Mouse (Mus musculus) embryonic stem cell, embryonic (primary cell): ENCODE measurements around the gene Zzz3.

Experiments
- CTCF ChIA-PET, 4 experiments: fragments of 300-600 bp in 2 of 4; fragments of 350-600 bp in 2 of 4; sonication (Branson Sonifier 250); formaldehyde crosslinking; loops; one replicate each; lab custom pipeline; 2022; ENCODE audit warnings: inconsistent platforms in 2 of 4; lab: Charles Lee
- POLR2A ChIA-PET, 4 experiments: fragments of 300-600 bp in 2 of 4; fragments of 350-600 bp in 2 of 4; sonication (Branson Sonifier 250); formaldehyde crosslinking; loops; one replicate each; lab custom pipeline; 2022; ENCODE audit warnings: antibody characterized with exemption in 4 of 4, inconsistent platforms in 1 of 4; lab: Charles Lee

Gene Zzz3

DNA sequence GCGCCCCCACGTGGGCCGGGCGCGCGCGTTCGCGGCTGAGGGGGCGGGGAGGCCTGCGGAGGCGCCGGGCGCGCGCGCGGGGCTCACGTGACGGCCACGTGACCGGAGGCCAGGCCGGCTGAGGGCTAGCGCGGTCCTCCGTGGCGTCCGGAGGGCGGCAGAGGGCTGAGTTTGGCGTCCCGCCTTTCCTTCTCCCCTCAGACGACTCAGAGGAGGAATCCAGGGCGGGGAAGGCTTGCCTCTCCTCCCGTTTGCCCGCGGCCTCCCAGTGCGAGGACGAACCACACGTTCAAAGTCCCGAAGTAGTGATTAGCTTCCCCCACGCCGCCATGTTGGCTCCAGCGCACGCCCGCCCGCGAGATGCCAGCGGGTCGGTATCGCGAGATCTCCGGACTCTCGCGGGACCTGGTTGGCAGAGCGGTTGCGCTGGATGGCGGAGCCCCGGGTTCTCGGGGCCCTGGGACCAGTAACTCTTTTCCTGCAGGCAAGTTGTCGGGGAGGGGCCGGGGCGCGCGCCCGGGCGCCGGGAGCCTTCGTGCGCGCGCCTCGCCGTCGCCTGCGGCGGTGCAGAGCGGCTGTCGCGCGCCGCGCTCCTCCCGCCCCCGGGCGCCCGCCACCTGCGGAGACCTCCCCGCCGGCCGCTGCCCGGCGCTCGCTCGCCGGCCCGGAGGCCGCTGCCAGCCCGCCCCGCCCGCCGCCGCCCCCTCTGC is 1.2 kb downstream of the Zzz3 start:
- POLR2A ChIA-PET, result interaction anchor here (0.6 to 18.3 kb wide), 62 partner anchors 10 to 1516 kb away, joined by 3 to 178 read pairs (median 4); partner anchors contain the start of genes Usp33 (in 2 of the 4), Dnajb4 (in 1 of the 4), Fubp1 (in 1 of the 4) and Gipc2 (in 1 of the 4)
- CTCF ChIA-PET, result interaction anchor here in 3 of 4 experiments (0.9 to 2.4 kb wide), 8 partner anchors 8 to 88 kb away, joined by 3 to 21 read pairs (median 4); no protein-coding TSS in a partner anchor

DNA sequence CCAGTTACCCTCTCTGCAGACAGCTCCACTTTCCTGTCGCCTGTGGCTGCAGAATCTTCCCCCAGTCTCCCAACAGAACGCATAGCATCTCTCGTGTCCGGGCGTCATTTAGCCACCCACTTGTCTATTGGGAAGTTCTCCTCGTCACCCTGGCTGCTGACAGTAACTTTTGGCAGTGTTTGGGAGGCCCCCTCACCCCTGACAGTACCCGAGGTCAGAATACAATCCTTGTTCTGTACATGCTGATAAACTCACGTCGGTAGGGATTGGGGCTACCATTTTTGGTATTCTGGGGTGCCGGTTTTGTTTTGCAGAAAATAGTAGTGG is 1.7 kb downstream of the Zzz3 start:
- CTCF ChIA-PET, result interaction anchor here in 2 of 4 experiments (1.1 to 2.4 kb wide), 4 partner anchors 8 to 77 kb away, joined by 3 to 21 read pairs (median 4); no protein-coding TSS in a partner anchor
- POLR2A ChIA-PET, result interaction anchor here (0.6 to 18.3 kb wide), 51 partner anchors 9 to 531 kb away, joined by 3 to 178 read pairs (median 4); partner anchors contain the start of genes Usp33 (in 2 of the 4), Dnajb4 (in 1 of the 4), Fubp1 (in 1 of the 4) and Gipc2 (in 1 of the 4)

- ChIA-PET POLR2A (interaction anchor here (0.9 to 18.3 kb wide), 23 partner anchors 9 to 531 kb away, joined by 3 to 178 read pairs (median 8); no protein-coding TSS in a partner anchor), CTCF (no interaction called here)
Measured at GRCm38 (mm10) chr3:152397335-152397940, 2.2 kb downstream of the Zzz3 start.

- CTCF ChIA-PET, result interaction anchor here in 2 of 4 experiments (0.5 to 0.8 kb wide), 3 partner anchors 74 to 361 kb away, joined by 3 to 7 read pairs (median 3); no protein-coding TSS in a partner anchor
- POLR2A ChIA-PET, result interaction anchor here in 2 of 4 experiments (1.0 to 18.3 kb wide), 10 partner anchors 7 to 79 kb away, joined by 3 to 178 read pairs (median 4); partner anchors contain the start of gene Miga1 (in 1 of the 2)
Measured at GRCm38 (mm10) chr3:152400441-152400840, 5.2 kb downstream of the Zzz3 start.

DNA sequence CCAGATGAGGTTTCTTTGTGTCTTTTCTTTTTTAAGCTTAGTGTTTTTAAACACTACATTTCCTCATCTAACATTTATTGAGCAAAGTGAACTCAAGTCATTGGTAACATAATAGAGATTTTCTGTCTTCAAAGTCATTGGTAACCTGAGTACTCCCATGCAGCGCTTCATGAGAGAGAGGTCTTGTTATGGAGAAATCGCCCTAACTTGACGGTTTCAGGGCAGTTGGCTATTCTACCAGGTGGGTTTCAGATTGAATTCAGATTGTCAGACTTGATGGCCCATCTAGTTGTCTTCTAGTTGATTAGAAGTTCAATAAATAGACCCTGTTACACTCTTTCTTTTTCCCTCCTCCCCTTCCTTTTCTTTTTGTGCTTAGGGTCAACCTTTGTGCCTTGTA is 5.6 kb downstream of the Zzz3 start:
- ChIA-PET CTCF (interaction anchor here in 2 of 4 experiments (0.6 to 0.8 kb wide), 2 partner anchors 74 to 289 kb away, joined by 3 to 7 read pairs; no protein-coding TSS in a partner anchor), POLR2A (interaction anchor here in 2 of 4 experiments (1.0 to 18.3 kb wide), 10 partner anchors 7 to 80 kb away, joined by 3 to 178 read pairs (median 4); partner anchors contain the start of gene Miga1 (in 1 of the 2))

DNA sequence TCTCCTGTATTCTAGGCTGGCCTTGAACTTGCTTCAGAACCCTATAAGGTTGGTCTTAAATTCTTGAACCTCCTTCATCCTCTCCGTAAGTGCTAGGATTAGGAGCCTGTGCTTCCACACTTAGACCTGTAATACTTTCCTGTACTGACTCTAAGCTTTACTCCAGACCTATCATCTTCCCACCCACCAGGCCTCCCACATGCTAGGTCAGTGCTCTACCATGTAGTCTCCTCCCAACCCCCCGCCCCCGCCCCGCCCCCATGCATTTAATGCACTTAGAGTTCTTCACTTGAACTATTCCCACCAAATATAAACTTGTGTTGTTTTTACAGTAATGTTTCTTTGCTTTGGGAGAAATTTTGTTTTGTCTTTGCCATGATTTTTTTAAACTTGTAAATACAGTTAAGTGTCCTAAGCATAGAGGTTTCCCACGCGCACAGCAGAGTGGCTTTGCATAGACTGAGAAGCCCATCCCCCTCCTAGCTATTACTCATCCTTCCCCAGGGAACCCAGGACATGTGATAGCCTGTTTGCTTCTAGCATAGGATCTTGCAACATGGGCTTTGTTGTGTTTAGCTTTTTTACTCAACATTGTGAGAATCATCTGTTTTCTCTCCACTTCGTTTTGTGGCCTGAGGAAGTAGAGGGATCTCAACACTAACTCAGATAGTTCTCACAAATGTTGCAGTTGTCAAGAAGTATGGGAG is 6.8 kb downstream of the Zzz3 start:
- CTCF ChIA-PET, result interaction anchor here in 1 of 4 experiments (0.6 to 1.4 kb wide), 2 partner anchors 73 to 346 kb away, joined by 3 read pairs; no protein-coding TSS in a partner anchor

GRCm38 (mm10) chr3:152402671-152403066 is 7.4 kb downstream of the Zzz3 start:
- CTCF ChIA-PET, result interaction anchor here in 1 of 4 experiments (0.6 to 1.4 kb wide), 3 partner anchors 8 to 345 kb away, joined by 3 read pairs; no protein-coding TSS in a partner anchor
- POLR2A ChIA-PET, result interaction anchor here in 3 of 4 experiments (0.7 to 18.3 kb wide), 21 partner anchors 5 to 1507 kb away, joined by 3 to 178 read pairs (median 4); partner anchors contain the start of genes Nexn (in 1 of the 3) and Usp33 (in 1 of the 3)

More for the DNA sequence above, 6.8 kb downstream of the Zzz3 start:
- POLR2A ChIA-PET, result interaction anchor here in 3 of 4 experiments (0.5 to 18.3 kb wide), 22 partner anchors 6 to 1508 kb away, joined by 3 to 178 read pairs (median 4); partner anchors contain the start of genes Nexn (in 1 of the 3) and Usp33 (in 1 of the 3)

DNA sequence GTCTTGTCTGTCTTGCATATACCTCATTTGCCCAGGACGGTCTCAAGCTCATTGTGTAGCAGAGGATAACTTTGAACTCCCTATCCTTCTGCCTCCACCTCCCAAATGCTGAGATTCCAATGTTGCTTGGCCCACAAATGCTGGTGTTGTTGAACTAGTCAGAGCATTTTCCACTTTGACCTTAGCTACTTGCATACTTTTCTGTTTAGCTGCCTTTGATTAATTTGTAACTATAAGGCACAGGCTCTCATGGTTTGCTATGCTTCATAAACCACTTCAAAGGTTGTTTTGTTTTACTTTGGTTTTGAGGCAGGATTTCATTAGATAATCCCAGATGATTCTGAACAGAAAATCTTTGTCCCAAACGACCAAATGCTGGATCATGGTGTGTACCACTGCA is 8.6 kb downstream of the Zzz3 start:
- CTCF ChIA-PET, result no interaction called here

DNA sequence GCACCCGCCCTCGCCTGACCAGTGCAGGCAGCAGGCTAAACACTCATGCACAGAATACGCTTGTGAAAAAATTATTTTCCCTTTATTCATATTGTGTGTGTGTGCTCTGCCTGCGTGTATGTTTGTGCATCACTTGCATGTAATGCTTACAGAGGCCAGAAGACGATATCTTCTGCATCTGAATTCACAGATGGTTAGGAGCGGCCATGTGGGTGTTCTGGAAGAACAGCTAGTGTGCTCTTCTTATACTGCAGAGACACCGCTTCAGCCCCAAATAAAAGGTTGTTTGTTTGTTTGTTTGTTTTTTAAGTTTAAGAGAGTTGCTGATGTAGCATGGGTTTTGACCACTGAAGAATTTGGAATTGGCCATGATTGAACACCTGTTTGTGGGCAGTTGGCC is 10.1 kb downstream of the Zzz3 start:
- POLR2A ChIA-PET, result interaction anchor here (0.5 to 18.3 kb wide), 23 partner anchors 9 to 84 kb away, joined by 3 to 178 read pairs (median 4); partner anchors contain the start of gene Zzz3 (in 4 of the 4)
- CTCF ChIA-PET, result interaction anchor here in 1 of 4 experiments (1.1 kb wide), 1 partner anchor 9 kb away, joined by 4 read pairs; no protein-coding TSS in a partner anchor

More for the DNA sequence above, 8.6 kb downstream of the Zzz3 start:
- POLR2A ChIA-PET, result interaction anchor here in 3 of 4 experiments (0.8 to 18.3 kb wide), 12 partner anchors 7 to 69 kb away, joined by 3 to 178 read pairs (median 4); partner anchors contain the start of gene Zzz3 (in 3 of the 3)

GRCm38 (mm10) chr3:152405978-152406640 is 10.8 kb downstream of the Zzz3 start:
- CTCF ChIA-PET, result interaction anchor here in 3 of 4 experiments (0.5 to 2.1 kb wide), 6 partner anchors 10 to 1180 kb away, joined by 3 to 5 read pairs (median 3); no protein-coding TSS in a partner anchor
- POLR2A ChIA-PET, result interaction anchor here (0.5 to 18.3 kb wide), 30 partner anchors 8 to 177 kb away, joined by 3 to 178 read pairs (median 4); partner anchors contain the start of gene Zzz3 (in 4 of the 4)

DNA sequence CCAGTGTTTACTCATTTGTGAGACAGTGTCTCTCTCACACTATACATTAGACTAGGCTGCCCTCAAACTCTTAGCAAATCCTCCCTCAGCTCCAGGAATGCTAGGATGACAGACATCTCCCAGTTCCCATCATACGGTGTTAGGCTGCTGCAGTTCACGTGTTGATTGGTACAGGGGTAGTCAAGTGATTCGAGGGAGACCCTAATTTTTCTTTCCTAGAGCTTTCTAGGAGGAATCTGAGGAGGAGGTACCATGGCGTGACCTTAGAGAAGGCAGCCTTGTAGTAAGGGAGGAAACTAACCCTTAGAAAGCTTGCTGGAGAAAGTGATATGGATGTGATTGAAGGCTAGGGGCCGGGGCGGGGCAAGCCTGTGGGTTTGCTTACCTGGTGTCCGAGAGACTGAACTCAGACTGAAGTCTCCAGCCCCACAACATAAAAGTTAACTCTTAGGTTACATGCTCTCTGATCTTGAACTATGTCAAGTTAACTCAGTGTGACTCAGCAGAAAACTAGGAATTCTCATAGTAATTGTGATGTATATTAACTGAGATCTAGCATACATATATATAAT is 15.8 kb downstream of the Zzz3 start:
- ChIA-PET POLR2A (interaction anchor here in 3 of 4 experiments (0.6 to 18.3 kb wide), 13 partner anchors 7 to 228 kb away, joined by 3 to 178 read pairs (median 4); partner anchors contain the start of genes Usp33 (in 1 of the 3) and Zzz3 (in 1 of the 3)), CTCF (interaction anchor here in 3 of 4 experiments (0.8 to 1.2 kb wide), 3 partner anchors 8 to 200 kb away, joined by 3 to 4 read pairs (median 3); partner anchors contain the start of gene Zzz3 (in 1 of the 3))

DNA sequence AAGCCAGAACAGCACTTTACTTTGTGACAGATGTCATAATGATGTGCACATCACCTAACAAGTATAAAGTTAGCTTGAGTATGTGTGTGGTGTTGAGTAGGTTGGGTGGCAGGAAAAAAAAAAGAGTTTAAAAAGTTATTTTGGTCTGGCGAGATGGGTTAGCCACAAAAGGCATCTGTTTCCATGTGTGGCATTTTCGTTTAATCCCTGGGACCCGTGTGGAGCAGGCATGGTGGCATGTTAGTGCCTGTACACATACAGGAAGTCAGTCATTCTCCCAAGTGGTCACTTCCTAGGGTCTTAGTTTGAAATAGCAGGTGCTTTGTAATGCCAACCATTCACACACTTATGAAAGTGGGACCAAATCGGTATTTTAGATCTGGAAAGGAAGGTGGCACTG is 17.1 kb downstream of the Zzz3 start:
- CTCF ChIA-PET, result no interaction called here
- POLR2A ChIA-PET, result interaction anchor here in 1 of 4 experiments (1.3 to 9.8 kb wide), 2 partner anchors 12 to 16 kb away, joined by 4 to 178 read pairs; partner anchors contain the start of gene Zzz3

GRCm38 (mm10) chr3:152428925-152429324 is 33.7 kb downstream of the Zzz3 start:
- POLR2A ChIA-PET, result interaction anchor here in 2 of 4 experiments (0.9 to 1.3 kb wide), 2 partner anchors 12 to 33 kb away, joined by 3 read pairs; no protein-coding TSS in a partner anchor
- CTCF ChIA-PET, result no interaction called here

DNA sequence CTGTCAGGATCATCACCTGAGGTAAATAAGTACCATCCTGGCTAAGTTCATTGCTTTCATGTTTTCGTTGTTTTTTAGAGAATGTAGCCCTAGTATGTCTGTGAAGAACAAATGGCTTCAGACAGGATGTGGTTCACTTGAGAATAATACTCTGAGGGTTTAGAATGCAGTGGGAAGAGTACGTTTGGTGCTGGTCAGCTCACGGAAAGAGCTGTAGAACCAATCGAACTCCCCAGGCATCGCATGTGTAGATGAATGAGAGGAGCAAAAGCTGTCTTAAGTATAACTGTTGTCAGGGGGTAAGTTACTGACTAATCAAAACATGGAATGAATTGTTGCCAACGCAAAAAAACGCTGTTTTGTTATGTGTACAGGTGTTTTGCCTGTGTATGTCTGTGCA is 37.4 kb downstream of the Zzz3 start:
- ChIA-PET POLR2A (interaction anchor here in 1 of 4 experiments (1.3 kb wide), 1 partner anchor 19 kb away, joined by 4 read pairs; no protein-coding TSS in a partner anchor), CTCF (no interaction called here)

- ChIA-PET CTCF (no interaction called here), POLR2A (interaction anchor here in 2 of 4 experiments (0.8 to 2.5 kb wide), 9 partner anchors 8 to 35 kb away, joined by 3 to 11 read pairs (median 3); no protein-coding TSS in a partner anchor)
Measured at GRCm38 (mm10) chr3:152435590-152435989, 40.3 kb downstream of the Zzz3 start.

DNA sequence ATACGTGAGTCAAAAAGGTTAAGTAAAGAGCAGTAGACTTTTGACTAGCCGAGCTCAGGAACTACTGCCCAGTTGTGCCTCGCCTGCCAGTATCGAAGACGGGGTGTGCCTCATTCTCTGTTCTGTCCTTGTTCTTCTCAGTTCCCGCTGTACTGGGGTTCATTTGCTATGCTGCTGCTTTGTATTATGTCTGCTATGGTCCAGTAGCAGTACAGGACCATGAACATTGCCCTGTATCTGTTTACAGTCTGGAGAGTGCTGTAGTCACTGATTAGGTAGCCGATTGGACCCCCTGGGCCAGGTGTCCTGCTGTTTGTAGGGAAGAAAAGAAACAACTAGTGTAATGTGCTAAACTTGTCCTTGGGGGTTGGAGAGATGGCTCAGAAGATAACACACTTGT is 42.8 kb downstream of the Zzz3 start:
- ChIA-PET CTCF (interaction anchor here in 3 of 4 experiments (0.6 to 1.4 kb wide), 3 partner anchors 20 to 37 kb away, joined by 3 read pairs; no protein-coding TSS in a partner anchor), POLR2A (interaction anchor here in 2 of 4 experiments (1.2 to 2.5 kb wide), 6 partner anchors 16 to 43 kb away, joined by 4 to 7 read pairs (median 5); partner anchors contain the start of gene Zzz3 (in 1 of the 2))
